Mouse (Mus musculus) CH12.LX (cell line): ENCODE measurements around the gene Ankra2. TPM values are rescaled to one million over a fixed set of nuclear protein-coding genes. Genes with fewer than 3 reads are reported as not detected.

Source experiments
- DNase-seq: peaks from one replicate; pipeline ENCODE4 v3.0.0-alpha.2; 2013; ENCODE audit errors: extremely low read depth
- H3K27ac ChIP-seq: 2 replicates; pipeline ENCODE4 v1.5.1; 2012; ENCODE audit warnings: low read depth, mild to moderate bottlenecking, control low read depth, moderate library complexity; ENCODE audit not compliant: insufficient read depth
- H3K27me3 ChIP-seq: replicated peaks from 2 replicates; pipeline ENCODE3; 2012; ENCODE audit warnings: inconsistent platforms
- H3K36me3 ChIP-seq, 2 experiments: replicated peaks in 1 of 2; 2 replicates each; pipeline versions ENCODE3 to v1.6.1; 2012; ENCODE audit warnings: inconsistent platforms in 1 of 2, low read length in 1 of 2, mild to moderate bottlenecking in 1 of 2, mixed read lengths in 1 of 2, moderate library complexity in 1 of 2; ENCODE audit not compliant: control insufficient read depth in 1 of 2, insufficient read depth in 1 of 2
- H3K4me1 ChIP-seq, 2 experiments: 2 replicates each; pipeline ENCODE4 v1.6.1; 2012; ENCODE audit warnings: inconsistent platforms in 1 of 2, moderate library complexity in 1 of 2; ENCODE audit not compliant: insufficient read depth in 2 of 2, control insufficient read depth in 1 of 2
- H3K4me2 ChIP-seq: 2 replicates; pipeline ENCODE4 v1.6.1; 2012; ENCODE audit warnings: low read depth, mild to moderate bottlenecking, control low read depth; ENCODE audit not compliant: poor library complexity, insufficient read depth, severe bottlenecking
- H3K4me3 ChIP-seq, 3 experiments: fragments of 150-350 bp in 1 of 3; sonication (generic) in 1 of 3; replicated peaks in 1 of 3; 2 replicates each; pipeline versions ENCODE3 to v1.5.1; 2011 to 2012; ENCODE audit warnings: low read depth in 2 of 3, low read length in 2 of 3, mild to moderate bottlenecking in 2 of 3, moderate library complexity in 2 of 3, control low read depth in 1 of 3, improper control_type of control experiment in 1 of 3, inconsistent platforms in 1 of 3, mixed read lengths in 1 of 3; ENCODE audit not compliant: poor library complexity in 1 of 3
- H3K79me2 ChIP-seq: replicated peaks from 2 replicates; pipeline ENCODE4 v1.6.1; 2012; ENCODE audit warnings: mild to moderate bottlenecking, moderate library complexity; ENCODE audit not compliant: control insufficient read depth, poor library complexity, insufficient read depth, severe bottlenecking; ENCODE audit errors: extremely low read depth
- H3K9ac ChIP-seq: 2 replicates; pipeline ENCODE4 v1.6.1; 2012; ENCODE audit warnings: low read depth, mild to moderate bottlenecking, control low read depth, moderate library complexity; ENCODE audit not compliant: insufficient read depth
- H3K9me3 ChIP-seq: replicated peaks from 2 replicates; pipeline ENCODE3; 2012; ENCODE audit warnings: low read length, inconsistent platforms, mixed read lengths
- BHLHE40 ChIP-seq: IDR thresholded peaks from 2 replicates; pipeline ENCODE4 v1.6.1; 2011; ENCODE audit warnings: mild to moderate bottlenecking, low read depth, low read length, improper control_type of control experiment
- CHD2 ChIP-seq: IDR thresholded peaks from 2 replicates; pipeline ENCODE4 v1.6.1; 2011; ENCODE audit warnings: low read length, improper control_type of control experiment
- CTCF ChIP-seq, 2 experiments: IDR thresholded peaks in 1 of 2; conservative IDR thresholded peaks in 1 of 2; 2 replicates each; pipeline ENCODE4 v1.5.1; 2011 to 2012; ENCODE audit warnings: low read depth in 2 of 2, low read length in 2 of 2, improper control_type of control experiment in 1 of 2, inconsistent platforms in 1 of 2, mild to moderate bottlenecking in 1 of 2, moderate library complexity in 1 of 2
- ETS1 ChIP-seq: conservative IDR thresholded peaks from 2 replicates; pipeline ENCODE4 v1.6.1; 2012; ENCODE audit warnings: low read depth, mild to moderate bottlenecking, inconsistent platforms, low read length, improper control_type of control experiment, moderate library complexity
- HCFC1 ChIP-seq: IDR thresholded peaks from 2 replicates; pipeline ENCODE4 v1.6.1; 2012; ENCODE audit warnings: low read depth, mild to moderate bottlenecking, inconsistent platforms, low read length, improper control_type of control experiment
- IRF4 ChIP-seq: IDR thresholded peaks from 2 replicates; pipeline ENCODE4 v1.6.1; 2014; ENCODE audit warnings: low read depth, mild to moderate bottlenecking, inconsistent platforms, low read length, improper control_type of control experiment
- JUND ChIP-seq: conservative IDR thresholded peaks from 2 replicates; pipeline ENCODE4 v1.6.1; 2011; ENCODE audit warnings: low read depth, low read length, improper control_type of control experiment
- MAZ ChIP-seq: IDR thresholded peaks from 2 replicates; pipeline ENCODE4 v1.6.1; 2012; ENCODE audit warnings: low read depth, mild to moderate bottlenecking, inconsistent platforms, low read length, improper control_type of control experiment, moderate library complexity
- MEF2A ChIP-seq: IDR thresholded peaks from 2 replicates; pipeline ENCODE4 v1.6.1; 2014; ENCODE audit warnings: low read depth, mild to moderate bottlenecking, inconsistent platforms, low read length, improper control_type of control experiment, borderline replicate concordance
- NELFE ChIP-seq: IDR thresholded peaks from 2 replicates; pipeline ENCODE4 v1.6.1; 2011; ENCODE audit warnings: low read depth, low read length, improper control_type of control experiment
- NRF1 ChIP-seq: IDR thresholded peaks from 2 replicates; pipeline ENCODE4 v1.6.1; 2014; ENCODE audit warnings: low read depth, mild to moderate bottlenecking, inconsistent platforms, low read length, improper control_type of control experiment, moderate library complexity
- POLR2AphosphoS2 ChIP-seq: IDR thresholded peaks from 2 replicates; pipeline ENCODE4 v1.6.1; 2011; ENCODE audit warnings: low read depth, low read length, improper control_type of control experiment
- RAD21 ChIP-seq: IDR thresholded peaks from 2 replicates; pipeline ENCODE4 v1.6.1; 2011; ENCODE audit warnings: low read depth, mild to moderate bottlenecking, low read length, improper control_type of control experiment, moderate library complexity
- RCOR1 ChIP-seq: conservative IDR thresholded peaks from 2 replicates; pipeline ENCODE4 v1.6.1; 2012; ENCODE audit warnings: low read depth, mild to moderate bottlenecking, inconsistent platforms, low read length, improper control_type of control experiment
- SMC3 ChIP-seq: IDR thresholded peaks from 2 replicates; pipeline ENCODE4 v1.6.1; 2011; ENCODE audit warnings: low read depth, low read length, improper control_type of control experiment
- TBP ChIP-seq: conservative IDR thresholded peaks from 2 replicates; pipeline ENCODE4 v1.6.1; 2011; ENCODE audit warnings: low read depth, low read length, improper control_type of control experiment
- TCF12 ChIP-seq: IDR thresholded peaks from 2 replicates; pipeline ENCODE4 v1.6.1; 2014; ENCODE audit warnings: low read depth, mild to moderate bottlenecking, inconsistent platforms, low read length, improper control_type of control experiment
- USF2 ChIP-seq: conservative IDR thresholded peaks from 2 replicates; pipeline ENCODE4 v1.6.1; 2011; ENCODE audit warnings: low read depth, low read length, improper control_type of control experiment
- ZC3H11A ChIP-seq: IDR thresholded peaks from 2 replicates; pipeline ENCODE4 v1.6.1; 2012; ENCODE audit warnings: low read depth, mild to moderate bottlenecking, inconsistent platforms, low read length, improper control_type of control experiment
- dilution Hi-C: fragments of 300-500 bp; cut with MboI; formaldehyde crosslinking; loops from 2 replicates; pipeline ENCODE4 v1.14.3; 2020; ENCODE audit warnings: low sequenced_read_pairs; ENCODE audit not compliant: extremely low pct_unique_long_range_greater_than_20kb, extremely low pct_ligation_motif_present
- in situ Hi-C: fragments of 300-500 bp; cut with MboI; formaldehyde crosslinking; loops from 3 replicates; pipeline ENCODE4 v1.14.3; 2019; ENCODE audit warnings: low sequenced_read_pairs, low pct_ligation_motif_present, low pct_unique_long_range_greater_than_20kb, mixed read lengths
- polyA plus RNA-seq: library from polyadenylated mRNA; unstranded; fragments of >175 nt; gene quantifications from 2 replicates; pipeline ENCODE4 v1.2.1, GENCODE M21; 2012; ENCODE audit warnings: low read depth; ENCODE audit not compliant: insufficient read length
- total RNA-seq, 2 experiments: library from RNA; depleted of rRNA; stranded (reverse); fragments of 300-350 nt in 1 of 2; fragments of >200 nt in 1 of 2; gene quantifications; 2 replicates each; pipeline ENCODE4 v1.2.3; 2012 to 2014

Gene Ankra2
- total and polyA plus RNA-seq, 3 experiments, result 11.1 to 15.3 (median 12.4) TPM

- Histone ChIP-seq H3K4me1 (peaks cover 9 to 11% of the 10 kb centered on the region in 2 experiments), H3K36me3 (no peaks in the 10 kb centered on the region), H3K4me3 (no peak overlapping the region), H3K4me2 (no peak overlapping the region), H3K27me3 (no peaks in the 10 kb centered on the region), H3K79me2 (no peaks in the 10 kb centered on the region), H3K9me3 (peaks cover 8% of the 10 kb centered on the region), H3K27ac (no peak overlapping the region), H3K9ac (no peak overlapping the region)
- in situ Hi-C loops, result no loop called here
- dilution Hi-C loops, result no loop called here
- TF ChIP-seq CHD2 (no peak), CTCF (conservative IDR thresholded peaks at IDR 0.05 in 1 of 2, IDR thresholded peaks at IDR 0.05 in 1 of 2; ENCODE audit: low read depth in 2 of 2, low read length in 2 of 2) (peak in 1 of 2 experiments; percentile 68; a peak in 2 of 4 replicates), RAD21 (peak; percentile 25)
- no peak for DNase-seq
These were observed 27.8 kb downstream of the Ankra2 start for GRCm38 (mm10) chr13:98290719-98291118.

DNA sequence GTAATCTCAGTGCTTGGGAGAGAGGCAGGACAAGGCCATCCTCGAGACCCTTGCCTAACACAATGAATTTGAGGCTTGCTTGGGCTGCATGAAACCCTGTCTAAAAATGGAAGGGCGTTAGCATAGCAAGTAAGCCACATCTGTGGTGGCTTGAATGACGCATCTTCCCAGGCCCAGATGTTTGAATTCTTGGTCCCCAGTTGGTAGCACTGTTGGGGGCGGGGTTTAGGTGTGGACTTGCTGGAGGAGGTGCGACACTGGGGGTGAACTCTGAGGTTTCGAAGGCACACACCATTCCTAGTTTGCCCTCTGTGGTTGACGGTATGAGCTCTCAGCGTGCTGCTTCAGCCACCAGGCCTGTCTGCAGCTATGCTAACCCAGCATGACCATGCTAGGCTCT lies 28.8 kb downstream of the Ankra2 start:
- in situ Hi-C loops (no loop called here), dilution Hi-C loops (no loop called here)
- Histone ChIP-seq H3K4me3 (peak overlapping the region in 1 of 3 experiments; percentile 10), H3K4me1 (peaks cover 9 to 11% of the 10 kb centered on the region in 2 experiments), H3K9ac (no peak overlapping the region), H3K79me2 (no peaks in the 10 kb centered on the region), H3K27me3 (no peaks in the 10 kb centered on the region), H3K4me2 (no peak overlapping the region; the same call in 1 of the 2 replicates), H3K36me3 (no peaks in the 10 kb centered on the region), H3K9me3 (peaks cover 8% of the 10 kb centered on the region), H3K27ac (peak overlapping the region; percentile 35)
- TF ChIP-seq IRF4 (peak; percentile 50; the same call in 1 of the 2 replicates), TCF12 (peak; percentile 57; the same call in 1 of the 2 replicates), ETS1 (peak; percentile 70), ZC3H11A (no peak), CTCF (conservative IDR thresholded peaks at IDR 0.05 in 1 of 2, IDR thresholded peaks at IDR 0.05 in 1 of 2; ENCODE audit: low read depth in 2 of 2, low read length in 2 of 2) (no peak), BHLHE40 (no peak), NELFE (0 out of 2 replicates have a peak, but pooled peaks have one; percentile 25), MEF2A (0 out of 2 replicates have a peak, but pooled peaks have one; percentile 62)
- DNase-seq, result peak; percentile 62

DNA sequence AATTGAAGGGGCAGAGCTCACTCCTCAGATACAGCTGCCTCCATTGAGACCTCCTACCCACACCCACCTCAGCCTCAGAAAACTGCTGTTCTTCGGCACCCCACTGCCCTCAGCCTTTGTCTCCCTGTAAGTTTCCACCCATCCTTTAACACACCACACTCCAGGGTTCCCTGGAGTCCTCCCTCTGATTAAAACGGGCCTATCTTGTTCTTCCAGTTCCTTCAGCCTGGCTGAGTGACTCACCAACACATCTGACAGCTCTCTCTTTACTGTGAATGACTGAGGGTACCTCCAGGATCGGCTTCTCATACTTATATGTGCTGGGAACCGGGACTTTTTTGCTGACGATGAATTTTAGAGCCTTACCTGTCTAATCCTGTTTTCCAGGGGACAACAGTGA lies 33.2 kb downstream of the Ankra2 start:
- Histone ChIP-seq H3K4me1 (peaks cover 11 to 30% of the 10 kb centered on the region in 2 experiments), H3K9me3 (peaks cover 8% of the 10 kb centered on the region), H3K79me2 (no peaks in the 10 kb centered on the region), H3K4me3 (no peak overlapping the region), H3K9ac (no peak overlapping the region), H3K27me3 (no peaks in the 10 kb centered on the region), H3K4me2 (no peak overlapping the region), H3K36me3 (no peaks in the 10 kb centered on the region), H3K27ac (no peak overlapping the region)
- dilution Hi-C loops, result no loop called here
- in situ Hi-C loops, result no loop called here
- no peak for DNase-seq
- TF ChIP-seq NRF1, result no peak
- no peak for TF ChIP-seq SMC3
- TF ChIP-seq POLR2AphosphoS2, result no peak
- TF ChIP-seq ETS1, result no peak
- no peak for TF ChIP-seq USF2
- TF ChIP-seq JUND, result no peak
- no peak for TF ChIP-seq TBP
- TF ChIP-seq CTCF (conservative IDR thresholded peaks at IDR 0.05 in 1 of 2, IDR thresholded peaks at IDR 0.05 in 1 of 2; ENCODE audit: low read depth in 2 of 2, low read length in 2 of 2), result no peak
- TF ChIP-seq HCFC1, result no peak
- TF ChIP-seq MAZ, result no peak
- TF ChIP-seq RCOR1, result no peak
- TF ChIP-seq MEF2A, result no peak
